Mouse (Mus musculus) heart, embryonic 10.5 days (tissue): ENCODE measurements around the gene Adrm1. TPM values are rescaled to one million over a fixed set of nuclear protein-coding genes. Genes with fewer than 3 reads are reported as not detected.

ENCODE experiments used
- DNase-seq: peaks from one replicate; pipeline ENCODE4 v3.0.0-alpha.2; 2017; ENCODE audit warnings: low spot score
- H3K27ac ChIP-seq: fragments of 300-500 bp; sonication (generic); 2 replicates; pipeline ENCODE4 v1.5.1; 2016; ENCODE audit warnings: mild to moderate bottlenecking
- H3K27me3 ChIP-seq: fragments of 300-500 bp; sonication (generic); 2 replicates; pipeline ENCODE4 v1.6.1; 2016; ENCODE audit warnings: mild to moderate bottlenecking; ENCODE audit not compliant: poor library complexity, insufficient read depth, severe bottlenecking
- H3K36me3 ChIP-seq: fragments of 300-500 bp; sonication (generic); 2 replicates; pipeline ENCODE4 v1.6.1; 2016; ENCODE audit warnings: mild to moderate bottlenecking, moderate library complexity
- H3K4me1 ChIP-seq: fragments of 300-500 bp; sonication (generic); 2 replicates; pipeline ENCODE4 v1.6.1; 2016; ENCODE audit warnings: mild to moderate bottlenecking
- H3K4me3 ChIP-seq: fragments of 300-500 bp; sonication (generic); 2 replicates; pipeline ENCODE4 v1.5.1; 2016; ENCODE audit warnings: mild to moderate bottlenecking, moderate library complexity
- H3K9me3 ChIP-seq: fragments of 300-500 bp; sonication (generic); 2 replicates; pipeline ENCODE4 v1.6.1; 2016; ENCODE audit warnings: mild to moderate bottlenecking, moderate library complexity
- WGBS: fragments of 180-500 bp; shearing (Covaris S2); methylation state at CpG from one replicate; pipeline ENCODE4 v1.1.7; 2016; 5-methylcytosine and 5-hydroxymethylcytosine counted together
- microRNA-seq: library from miRNA; unstranded; fragments of <30 nt; microRNA quantifications from one replicate; pipeline ENCODE4, GENCODE M21; 2017
- polyA plus RNA-seq: library from polyadenylated mRNA; unstranded; fragments of >200 nt; fragmentation: Nextera tagmentation; extraction: Ambion mirVana; gene quantifications from 2 replicates; pipeline ENCODE4 v1.2.1, GENCODE M21; 2016

Gene Adrm1
- polyA plus RNA-seq, 1 experiment from 2014 or later, result 240 TPM

DNA sequence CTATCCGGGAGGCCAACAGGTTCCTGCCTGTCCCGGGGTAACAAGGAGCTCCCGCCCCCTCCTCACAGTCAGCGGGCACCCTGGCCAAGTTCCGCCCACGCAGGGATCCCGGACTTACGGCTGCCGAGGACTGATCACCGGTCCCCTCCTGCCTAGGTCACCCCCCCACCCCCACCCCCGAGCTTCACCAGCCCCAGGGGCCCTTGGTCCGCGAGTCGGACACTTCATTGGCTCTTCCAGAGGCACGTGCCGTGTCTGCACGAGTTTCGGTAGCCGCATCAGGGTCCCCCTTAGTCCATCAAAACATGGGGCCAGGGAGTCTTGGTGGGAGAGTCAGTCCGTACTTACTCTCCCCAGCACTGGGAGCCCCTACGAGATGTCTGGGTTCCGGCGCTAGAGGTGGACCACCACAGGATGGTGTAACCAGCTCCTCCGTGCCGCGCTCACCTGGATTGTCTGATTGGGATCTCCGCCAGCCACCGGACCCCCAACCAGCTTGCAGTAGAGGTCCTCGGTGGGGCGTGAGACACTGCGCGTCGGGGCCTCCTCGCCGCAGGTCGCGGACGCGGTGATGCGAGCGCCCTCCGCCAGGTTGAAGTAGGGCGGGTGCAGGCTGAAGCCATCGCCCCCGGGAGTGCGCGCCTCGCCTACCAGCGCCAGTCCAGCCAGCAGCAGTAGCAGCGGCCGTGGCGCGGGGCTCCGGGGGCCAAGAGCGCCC, 53.9 kb downstream of the Adrm1 start:
- DNase-seq, result no peak
- WGBS, result under 1% methylated on average over 55 of the region's 55 CpGs
- Histone ChIP-seq H3K27me3 (peaks cover 34% of the 10 kb centered on the region; the same call in 1 of the 2 replicates), H3K27ac (peak overlapping the region; percentile 91), H3K9me3 (no peaks in the 10 kb centered on the region), H3K36me3 (peaks cover 8% of the 10 kb centered on the region), H3K4me1 (peaks cover 87% of the 10 kb centered on the region), H3K4me3 (peak overlapping the region; percentile 74)

Small RNA genes within 50 kb of the gene (microRNA-seq; reads per million reads assigned to microRNA genes)
- gene Mir7005, result not detected

Other genes starting within 250 kb of the Adrm1 start
- gene Taf4, start 194.8 kb upstream of the Adrm1 start, polyA plus RNA-seq, result 2.2 and 3.2 TPM in 2 replicates
- 4.0 and 4.9 TPM in 2 replicates for gene Lsm14b, start 146.5 kb upstream of the Adrm1 start, polyA plus RNA-seq
- 567 and 701 TPM in 2 replicates for gene Psma7, start 129.1 kb upstream of the Adrm1 start, polyA plus RNA-seq
- 3.5 and 4.4 TPM in 2 replicates for gene Ss18l1, start 129.0 kb upstream of the Adrm1 start, polyA plus RNA-seq
- gene Mtg2, start 100.9 kb upstream of the Adrm1 start, polyA plus RNA-seq, result 28.2 and 29.7 TPM in 2 replicates
- 0.10 TPM in 1 of 2 replicates, not detected in the other for gene Hrh3, start 67.0 kb upstream of the Adrm1 start, polyA plus RNA-seq
- 29.7 and 38.0 TPM in 2 replicates for gene Osbpl2, start 52.2 kb upstream of the Adrm1 start, polyA plus RNA-seq
- gene Lama5, start 54.4 kb downstream of the Adrm1 start, polyA plus RNA-seq, result 23.6 and 30.8 TPM in 2 replicates
- gene Rps21, start 85.9 kb downstream of the Adrm1 start, polyA plus RNA-seq, result 332 and 360 TPM in 2 replicates
- 12.4 and 13.1 TPM in 2 replicates for gene Cables2, start 102.0 kb downstream of the Adrm1 start, polyA plus RNA-seq
- 0.16 and 0.68 TPM in 2 replicates for gene Rbbp8nl, start 118.4 kb downstream of the Adrm1 start, polyA plus RNA-seq
- 34.7 and 41.3 TPM in 2 replicates for gene Gata5, start 163.2 kb downstream of the Adrm1 start, polyA plus RNA-seq